Mouse (Mus musculus) heart, adult 8-10 months (tissue): ENCODE data around the gene Trim16. TPM values are rescaled to one million over a fixed set of nuclear protein-coding genes. Genes with fewer than 3 reads are reported as not detected.

Experiments used
- DNase-seq: peaks from one replicate; pipeline ENCODE4 v3.0.0; 2022; ENCODE audit warnings: low spot score
- total RNA-seq, 4 experiments: library from RNA; stranded (reverse); gene quantifications; 2 replicates each; pipeline ENCODE4 v1.2.4; 2022

The Trim16 gene
- total RNA-seq, 4 experiments from 2014 or later = 6.5 to 10.9 (median 9.0) TPM

GRCm38 (mm10) chr11:62830387-62830786 lies 10.4 kb downstream of the Trim16 start:
- DNase-seq = no peak

GRCm38 (mm10) chr11:62831906-62832305 lies 11.9 kb downstream of the Trim16 start:
- no peak for DNase-seq

GRCm38 (mm10) chr11:62844562-62844961 lies 24.5 kb downstream of the Trim16 start:
- no peak for DNase-seq

- DNase-seq = no peak
Observed at GRCm38 (mm10) chr11:62845730-62846129, 25.7 kb downstream of the Trim16 start.

GRCm38 (mm10) chr11:62846961-62847654 lies 27.1 kb downstream of the Trim16 start, which contains the start of gene Fbxw10:
Gene Fbxw10 (plus strand): TSS chr11:62847069.
- DNase-seq = peak; percentile 65

GRCm38 (mm10) chr11:62847655-62848191 lies 27.7 kb downstream of the Trim16 start:
- DNase-seq = peak; percentile 7

- no peak for DNase-seq
Observed at GRCm38 (mm10) chr11:62848301-62848700, 28.3 kb downstream of the Trim16 start.

- DNase-seq = peak; percentile 30
Observed at GRCm38 (mm10) chr11:62851199-62851598, 31.2 kb downstream of the Trim16 start.

- no peak for DNase-seq
Observed at GRCm38 (mm10) chr11:62853334-62853733, 33.3 kb downstream of the Trim16 start.

- DNase-seq = no peak
Observed at GRCm38 (mm10) chr11:62865562-62865961, 45.5 kb downstream of the Trim16 start.

- DNase-seq = no peak
Observed at GRCm38 (mm10) chr11:62866685-62867084, 46.7 kb downstream of the Trim16 start.

- no peak for DNase-seq
Observed at GRCm38 (mm10) chr11:62869201-62869600, 49.2 kb downstream of the Trim16 start.

- DNase-seq = no peak
Observed at GRCm38 (mm10) chr11:62869715-62870371, 49.8 kb downstream of the Trim16 start.

GRCm38 (mm10) chr11:62873479-62873878 lies 53.4 kb downstream of the Trim16 start:
- DNase-seq = no peak

GRCm38 (mm10) chr11:62875696-62876095 lies 55.7 kb downstream of the Trim16 start:
- no peak for DNase-seq

- no peak for DNase-seq
Observed at GRCm38 (mm10) chr11:62876445-62876844, 56.4 kb downstream of the Trim16 start.

GRCm38 (mm10) chr11:62877391-62877790 lies 57.4 kb downstream of the Trim16 start:
- DNase-seq = peak; percentile 27

GRCm38 (mm10) chr11:62878728-62879127 lies 58.7 kb downstream of the Trim16 start:
- DNase-seq = no peak

- peak; percentile 97 for DNase-seq
Observed at GRCm38 (mm10) chr11:62879220-62880048, 59.4 kb downstream of the Trim16 start, which contains the start of gene Tvp23b. Gene Tvp23b (plus strand): TSS chr11:62879455.

- no peak for DNase-seq
Observed at GRCm38 (mm10) chr11:62883407-62883806, 63.4 kb downstream of the Trim16 start.

- DNase-seq = no peak
Observed at GRCm38 (mm10) chr11:62885323-62885722, 65.3 kb downstream of the Trim16 start.

- DNase-seq = no peak
Observed at GRCm38 (mm10) chr11:62890796-62891195, 70.8 kb downstream of the Trim16 start.
